Mouse (Mus musculus) liver, embryonic 14.5 days (tissue): ENCODE data around the gene Ifna9. TPM values are rescaled to one million over a fixed set of nuclear protein-coding genes. Genes with fewer than 3 reads are reported as not detected.
A peak's percentile ranks its signal among the peaks of the same experiment; 100 is the strongest.

Source experiments
- ATAC-seq: fragments of 200-750 bp; cut with Nextera tagmentation; 2 replicates; pipeline ENCODE4 v1.8.0; 2017; ENCODE audit warnings: moderate number of reproducible peaks, mild to moderate bottlenecking, moderate library complexity; ENCODE audit not compliant: insufficient read depth
- DNase-seq, 3 experiments: peaks; one replicate each; pipeline ENCODE4 v3.0.0-alpha.2; 2012 to 2013; ENCODE audit warnings: low read depth in 3 of 3, low spot score in 3 of 3
- H3K27ac ChIP-seq: fragments of 300-500 bp; sonication (generic); 2 replicates; pipeline ENCODE4 v1.5.1; 2014; ENCODE audit warnings: moderate library complexity, mild to moderate bottlenecking, control low read depth, inconsistent platforms
- H3K27me3 ChIP-seq: fragments of 300-500 bp; sonication (generic); 2 replicates; pipeline ENCODE4 v1.6.1; 2014; ENCODE audit warnings: mild to moderate bottlenecking, low read length, moderate library complexity; ENCODE audit not compliant: control insufficient read depth, insufficient read depth
- H3K36me3 ChIP-seq: fragments of 300-500 bp; sonication (generic); replicated peaks from 2 replicates; pipeline ENCODE4 v1.6.1; 2014; ENCODE audit warnings: low read depth; ENCODE audit not compliant: control insufficient read depth, insufficient read depth
- H3K4me1 ChIP-seq, 2 experiments: fragments of 200-500 bp in 1 of 2; fragments of 300-500 bp in 1 of 2; sonication (generic) in 1 of 2; replicated peaks; 2 replicates each; pipeline ENCODE4 v1.6.1; 2012 to 2014; ENCODE audit warnings: antibody characterized with exemption in 1 of 2, inconsistent platforms in 1 of 2, low read length in 1 of 2; ENCODE audit not compliant: control insufficient read depth in 2 of 2, insufficient read depth in 2 of 2
- H3K4me2 ChIP-seq: fragments of 300-500 bp; sonication (generic); 2 replicates; pipeline ENCODE4 v1.6.1; 2014; ENCODE audit warnings: low read depth, mild to moderate bottlenecking, control low read depth, moderate library complexity
- H3K4me3 ChIP-seq, 2 experiments: fragments of 200-500 bp in 1 of 2; fragments of 300-500 bp in 1 of 2; sonication (generic) in 1 of 2; 2 replicates each; pipeline ENCODE4 v1.5.1; 2012 to 2014; ENCODE audit warnings: low read depth in 2 of 2, low read length in 2 of 2, mild to moderate bottlenecking in 2 of 2, control low read depth in 1 of 2, inconsistent platforms in 1 of 2, moderate library complexity in 1 of 2; ENCODE audit not compliant: insufficient read depth in 1 of 2
- H3K9ac ChIP-seq: fragments of 300-500 bp; sonication (generic); replicated peaks from 2 replicates; pipeline ENCODE4 v1.6.1; 2014; ENCODE audit warnings: mild to moderate bottlenecking, control low read depth, moderate library complexity
- H3K9me3 ChIP-seq: fragments of 300-500 bp; sonication (generic); 2 replicates; pipeline ENCODE4 v1.6.1; 2016; ENCODE audit warnings: low read length, mixed read lengths; ENCODE audit not compliant: control insufficient read depth
- CTCF ChIP-seq: IDR thresholded peaks from 2 replicates; pipeline ENCODE4 v1.5.1; 2016; ENCODE audit warnings: antibody characterized with exemption, low read depth, control low read depth
- EP300 ChIP-seq: IDR thresholded peaks from 2 replicates; pipeline ENCODE4 v1.6.1; 2016; ENCODE audit warnings: antibody characterized with exemption, low read depth
- WGBS: fragments of 180-500 bp; shearing (Covaris S2); extraction: QIAGEN DNeasy Blood & Tissue Kit; methylation state at CpG from one replicate; pipeline ENCODE4 v1.1.7; 2014; ENCODE audit not compliant: insufficient replicate concordance; 5-methylcytosine and 5-hydroxymethylcytosine counted together
- polyA plus RNA-seq, 2 experiments: library from polyadenylated mRNA; depleted of rRNA in 1 of 2; stranded (reverse) in 1 of 2; unstranded in 1 of 2; fragments of >200 nt; fragmentation: Nextera tagmentation in 1 of 2; extraction: Ambion mirVana in 1 of 2; gene quantifications; 2 replicates each; pipeline versions ENCODE4 v1.2.1 to v1.2.3; 2012 to 2014

Ifna9 gene
- not detected in 2 replicates for polyA plus RNA-seq (2012; rRNA removed)
- polyA plus RNA-seq (2014; fragmentation: Nextera tagmentation; extraction: Ambion mirVana) = not detected in 2 replicates

GRCm38 (mm10) chr4:88592285-88592684 lies at the start of gene Ifna9:
Gene Ifna9, minus strand, starts transcription at chr4:88592385.
- ATAC-seq (no peak), DNase-seq (no peak)
- Histone ChIP-seq H3K27me3 (no peaks in the 10 kb centered on the region), H3K9me3 (no peaks in the 10 kb centered on the region), H3K4me1 (no peaks in the 10 kb centered on the region), H3K36me3 (no peaks in the 10 kb centered on the region), H3K4me2 (no peak within 1 kb of the TSS), H3K9ac (no peak within 1 kb of the TSS), H3K4me3 (no peak within 1 kb of the TSS), H3K27ac (no peak within 1 kb of the TSS)
- 42% methylated on average over 1 of the region's 1 CpGs for WGBS
- TF ChIP-seq CTCF (no peak), EP300 (no peak)

- Histone ChIP-seq H3K36me3 (no peaks in the 10 kb centered on the region), H3K4me2 (peak overlapping the region; percentile 40), H3K9ac (no peak overlapping the region), H3K27ac (no peak overlapping the region), H3K4me3 (peak overlapping the region; percentile 40 to 69; a peak in 3 of 4 replicates), H3K9me3 (no peaks in the 10 kb centered on the region), H3K27me3 (no peaks in the 10 kb centered on the region), H3K4me1 (no peaks in the 10 kb centered on the region)
- ATAC-seq (peak; percentile 77), DNase-seq (peak; percentile 88 to 100 (median 100))
- 17% methylated on average over 11 of the region's 11 CpGs for WGBS
- TF ChIP-seq EP300 (no peak), CTCF (peak; percentile 76)
These were observed 49.1 kb upstream of the Ifna9 start for GRCm38 (mm10) chr4:88641077-88641831.

GRCm38 (mm10) chr4:88640704-88641076 lies 48.5 kb upstream of the Ifna9 start:
- H3K4me1 ChIP-seq = no peaks in the 10 kb centered on the region
- ATAC-seq = no peak
- 46% methylated on average over 8 of the region's 8 CpGs for WGBS
- H3K36me3 ChIP-seq = no peaks in the 10 kb centered on the region
- no peak for TF ChIP-seq EP300
- TF ChIP-seq CTCF = no peak
- H3K27ac ChIP-seq = no peak overlapping the region
- H3K9me3 ChIP-seq = no peaks in the 10 kb centered on the region
- no peaks in the 10 kb centered on the region for H3K27me3 ChIP-seq
- peak overlapping the region; percentile 40 to 69; a peak in 3 of 4 replicates for H3K4me3 ChIP-seq
- H3K4me2 ChIP-seq = peak overlapping the region; percentile 40
- H3K9ac ChIP-seq = no peak overlapping the region
- DNase-seq = no peak

DNA sequence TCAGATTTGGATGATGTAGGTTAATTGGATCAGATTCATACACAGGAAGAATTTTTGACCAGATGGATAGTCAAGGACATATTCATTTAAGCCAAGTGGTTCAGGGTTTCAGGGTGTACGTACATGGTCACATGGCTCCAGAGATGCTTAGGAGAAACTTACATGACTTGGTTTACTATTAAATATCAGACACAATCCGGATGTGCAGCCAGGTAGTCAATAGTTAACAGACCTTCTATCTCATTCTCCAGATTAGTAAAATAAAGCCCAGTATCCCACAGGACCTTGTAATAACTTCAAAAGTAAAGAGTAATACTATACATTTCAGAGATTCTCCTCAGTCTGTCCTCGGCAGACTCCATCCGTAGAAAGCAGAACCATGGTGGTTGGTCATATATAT lies 42.1 kb upstream of the Ifna9 start, which contains the start of gene C87499:
Gene C87499, minus strand, starts transcription at position 101 of the 400 bp plus-strand sequence.
- Histone ChIP-seq H3K27ac (no peak within 1 kb of the TSS), H3K9ac (no peak within 1 kb of the TSS), H3K4me2 (no peak within 1 kb of the TSS), H3K4me3 (no peak within 1 kb of the TSS), H3K36me3 (no peaks in the 10 kb centered on the region), H3K27me3 (no peaks in the 10 kb centered on the region), H3K9me3 (no peaks in the 10 kb centered on the region), H3K4me1 (no peaks in the 10 kb centered on the region)
- no peak for DNase-seq
- no peak for TF ChIP-seq CTCF
- TF ChIP-seq EP300 = no peak
- ATAC-seq = no peak
- WGBS = 63% methylated on average over 4 of the region's 4 CpGs

DNA sequence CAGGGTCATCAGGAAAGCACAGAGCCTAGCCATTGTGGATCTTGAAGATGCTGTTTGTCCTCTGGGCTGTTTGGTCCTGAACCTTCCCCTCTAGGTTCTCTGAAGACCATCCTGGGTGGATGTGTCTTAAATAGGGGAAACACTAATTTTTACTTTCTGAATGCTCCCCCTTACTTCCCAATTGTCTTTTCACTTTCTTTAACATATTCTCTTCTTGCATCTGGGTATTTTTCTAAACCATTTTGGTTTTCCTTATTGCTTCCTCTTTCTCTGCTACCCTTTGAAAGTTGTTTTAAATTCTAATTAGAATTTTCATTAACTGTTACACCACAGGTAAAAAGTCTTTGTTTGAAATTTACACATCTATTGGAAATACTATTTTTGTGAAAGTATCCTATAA lies 11.1 kb upstream of the Ifna9 start, which contains the start of gene Ifna12:
Gene Ifna12, minus strand, starts transcription at position 101 of the 400 bp plus-strand sequence.
- no peak within 1 kb of the TSS for H3K4me2 ChIP-seq
- no peak within 1 kb of the TSS for H3K9ac ChIP-seq
- H3K27ac ChIP-seq = no peak within 1 kb of the TSS
- ATAC-seq (no peak), DNase-seq (no peak)
- no peaks in the 10 kb centered on the region for H3K9me3 ChIP-seq
- H3K4me1 ChIP-seq = no peaks in the 10 kb centered on the region
- no peaks in the 10 kb centered on the region for H3K27me3 ChIP-seq
- H3K4me3 ChIP-seq = no peak within 1 kb of the TSS
- TF ChIP-seq EP300 (no peak), CTCF (no peak)
- no peaks in the 10 kb centered on the region for H3K36me3 ChIP-seq
